Mouse (Mus musculus) layer of hippocampus, postnatal 36 days (tissue): ENCODE measurements around the gene Tnpo1. TPM values are rescaled to one million over a fixed set of nuclear protein-coding genes. Genes with fewer than 3 reads are reported as not detected.
"Not testable (repeated sequence)": the region's sequence is repeated elsewhere in the genome, so short reads cannot be mapped to it uniquely, and the experiment has no call there.

Source experiments
- DNase-seq, 2 experiments: peaks; one replicate each; pipeline ENCODE4 v3.0.0; 2022
- total RNA-seq, 2 experiments: library from RNA; stranded (reverse); gene quantifications; 2 replicates each; pipeline ENCODE4 v1.2.3; 2021

Gene Tnpo1
- total RNA-seq, 2 experiments from 2014 or later = 61.4 to 74.3 TPM

- not testable (repeated sequence) for DNase-seq
Measured at GRCm38 (mm10) chr13:98816981-98817660, 109.1 kb downstream of the Tnpo1 start.

DNA sequence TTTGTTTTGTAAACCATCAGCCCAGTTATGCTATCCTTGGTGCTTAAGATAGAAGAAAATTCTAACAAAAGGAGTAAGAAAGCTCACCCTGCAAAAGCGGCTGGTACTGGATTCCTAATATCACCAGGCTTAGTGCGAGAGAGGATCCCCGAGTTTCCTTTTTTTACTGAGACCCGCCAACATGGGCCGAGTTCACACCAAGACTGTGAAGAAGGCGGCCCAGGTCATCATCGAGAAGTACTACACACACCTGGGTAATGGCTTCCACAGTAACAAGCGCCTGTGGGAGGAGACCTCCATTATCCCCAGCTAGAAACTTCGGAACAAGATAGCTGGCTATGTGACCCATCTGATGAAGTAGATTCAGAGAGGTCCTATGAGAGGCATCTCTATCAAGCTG, 109.6 kb downstream of the Tnpo1 start:
- DNase-seq = no peak

DNA sequence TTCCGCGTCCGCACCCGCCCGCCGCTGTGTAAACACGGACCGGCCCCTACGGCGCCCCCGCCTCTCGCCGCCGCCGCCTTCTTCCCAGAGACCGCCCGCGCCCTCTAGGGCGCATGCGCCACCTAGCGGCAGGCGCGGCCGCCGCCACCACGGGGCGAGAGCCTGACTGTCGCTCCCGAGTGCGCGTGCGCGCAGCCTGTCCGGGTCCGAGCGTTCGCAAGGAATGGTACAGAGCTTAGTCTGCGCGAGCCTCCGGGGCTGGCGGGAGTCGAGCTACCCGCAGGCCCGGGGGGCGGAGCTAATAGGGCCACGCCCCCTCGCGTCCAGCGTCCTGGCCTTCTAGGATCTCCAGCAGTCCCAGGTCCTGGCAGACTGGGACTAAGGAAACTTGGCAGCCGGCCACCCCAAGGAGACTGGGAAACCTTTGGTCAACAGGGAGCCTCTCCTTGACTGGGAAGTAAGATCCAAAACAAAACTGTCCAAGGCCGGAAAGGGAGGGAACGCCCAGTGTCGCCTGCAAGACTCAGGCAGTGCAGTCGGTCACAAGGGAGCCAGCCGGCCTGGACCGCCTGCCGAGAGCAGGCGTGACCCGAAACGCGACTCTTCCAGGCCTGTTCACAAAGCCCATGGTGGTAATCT, 110.9 kb downstream of the Tnpo1 start, which contains the start of gene Fcho2:
Gene Fcho2 (minus strand): TSS at position 303 of the 639 bp plus-strand sequence.
- DNase-seq = peak; percentile 95 to 96

GRCm38 (mm10) chr13:98814275-98815040, 111.7 kb downstream of the Tnpo1 start:
- peak; percentile 36 to 56 for DNase-seq

DNA sequence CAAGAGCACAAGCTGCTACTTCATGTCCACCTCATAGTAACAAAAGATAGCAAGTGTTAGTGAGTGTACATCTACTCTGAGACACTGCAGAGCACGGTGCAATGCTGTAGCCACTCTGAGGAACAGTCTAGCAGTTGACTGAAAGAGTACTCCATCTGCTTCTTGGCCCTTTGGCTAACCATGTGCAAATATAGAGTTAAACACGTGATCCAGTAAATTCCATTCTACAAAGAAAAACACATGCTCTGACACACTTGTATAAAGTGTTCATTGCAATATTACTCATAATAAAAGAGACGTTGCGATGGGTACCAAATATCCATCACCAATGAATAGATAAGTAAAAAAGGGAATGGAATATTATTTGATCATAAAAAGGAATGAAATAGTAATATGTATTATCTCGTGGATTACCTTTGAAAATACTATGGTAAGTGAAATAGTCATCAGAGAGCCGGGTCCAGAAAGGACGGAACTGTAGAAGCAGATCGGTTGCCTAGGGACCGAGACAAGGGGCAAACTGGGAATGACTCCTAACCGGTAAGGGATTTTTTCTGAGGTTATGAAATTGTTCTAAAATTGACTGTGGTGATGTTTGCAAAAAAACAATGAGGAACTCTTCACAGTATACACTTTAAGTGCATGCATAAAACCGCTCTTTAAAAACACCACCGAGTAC, 112.4 kb downstream of the Tnpo1 start:
- DNase-seq = no peak

DNA sequence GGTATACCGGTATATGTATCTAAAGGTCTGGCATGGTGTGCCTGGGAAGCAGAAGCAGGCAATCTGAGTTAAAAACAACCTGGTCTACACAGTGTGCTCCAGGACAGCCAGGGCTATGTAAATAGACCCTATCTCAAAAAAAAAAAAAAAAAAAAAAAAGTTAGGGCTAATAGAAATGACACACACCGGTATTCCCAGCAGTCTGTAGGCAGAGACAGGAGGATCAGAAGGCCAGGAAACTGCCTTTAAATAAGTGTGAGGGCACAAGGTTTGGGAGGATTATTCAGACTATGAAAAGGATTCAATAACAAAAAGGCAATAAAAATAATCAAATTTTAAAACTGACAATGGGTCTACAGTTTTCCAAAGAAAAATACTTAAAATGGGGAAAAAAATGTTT, 113.0 kb downstream of the Tnpo1 start:
- DNase-seq = no peak

DNA sequence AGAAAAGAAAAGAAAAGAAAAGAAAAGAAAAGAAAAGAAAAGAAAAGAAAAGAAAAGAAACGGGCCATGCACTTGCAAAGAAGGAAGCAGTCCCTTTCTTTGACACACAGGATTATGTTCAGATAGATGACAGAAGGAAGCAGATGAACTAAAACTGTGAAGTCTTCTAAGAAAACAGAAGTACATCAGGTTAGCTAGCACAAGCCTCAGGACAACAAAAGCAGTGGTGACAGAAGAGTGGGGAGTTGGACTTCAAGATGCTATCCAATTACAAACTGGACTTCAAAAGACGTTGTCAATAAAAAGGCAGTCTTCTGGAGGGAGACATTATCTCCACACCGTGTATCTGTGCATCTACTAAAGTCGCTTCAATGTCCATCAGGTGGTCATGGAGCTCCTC, 113.9 kb downstream of the Tnpo1 start:
- no peak for DNase-seq

GRCm38 (mm10) chr13:98810143-98810542, 116.0 kb downstream of the Tnpo1 start:
- no peak for DNase-seq

- DNase-seq = no peak
Measured at GRCm38 (mm10) chr13:98809087-98809486, 117.1 kb downstream of the Tnpo1 start.

DNA sequence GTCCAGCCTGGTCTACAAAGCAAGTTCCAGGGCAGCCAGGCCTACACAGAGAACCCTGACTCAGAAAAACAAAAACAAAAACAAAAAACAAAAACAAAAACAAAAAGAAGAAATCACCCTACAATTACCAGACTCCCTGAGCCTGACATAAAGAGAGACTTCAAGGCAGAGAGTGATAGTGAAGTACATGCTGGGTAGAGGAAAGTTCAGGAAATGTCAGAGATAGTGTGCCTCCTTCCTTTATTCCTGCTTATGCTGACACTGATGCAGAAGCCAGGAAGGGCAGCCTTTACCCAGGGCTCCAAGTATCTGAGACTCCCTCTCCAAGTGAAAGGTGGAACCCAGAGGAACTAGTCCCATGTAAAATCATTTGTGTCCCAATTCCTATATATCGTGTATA, 121.7 kb downstream of the Tnpo1 start:
- no peak for DNase-seq

- no peak for DNase-seq
Measured at GRCm38 (mm10) chr13:98803699-98804098, 122.5 kb downstream of the Tnpo1 start.

GRCm38 (mm10) chr13:98802957-98803356, 123.2 kb downstream of the Tnpo1 start:
- no peak for DNase-seq

GRCm38 (mm10) chr13:98795511-98795910, 130.7 kb downstream of the Tnpo1 start:
- no peak for DNase-seq

DNA sequence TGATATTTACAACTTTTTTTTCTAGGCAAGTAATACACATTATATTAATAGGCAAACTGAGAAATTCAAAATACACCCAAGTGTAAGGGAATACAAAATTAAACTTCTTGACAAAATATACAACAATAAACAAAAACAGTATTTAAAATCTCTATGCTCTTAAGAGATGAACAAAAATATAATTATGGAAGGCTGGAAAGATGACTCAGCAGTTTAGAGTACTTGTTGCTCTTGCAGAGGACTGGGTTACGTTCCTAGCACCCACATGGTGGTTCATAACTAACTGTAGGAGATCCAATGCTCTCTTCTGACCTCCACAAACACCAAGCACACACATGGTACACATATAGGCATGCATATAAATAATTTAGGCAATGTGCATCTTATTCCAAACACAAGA, 133.3 kb downstream of the Tnpo1 start:
- no peak for DNase-seq

DNA sequence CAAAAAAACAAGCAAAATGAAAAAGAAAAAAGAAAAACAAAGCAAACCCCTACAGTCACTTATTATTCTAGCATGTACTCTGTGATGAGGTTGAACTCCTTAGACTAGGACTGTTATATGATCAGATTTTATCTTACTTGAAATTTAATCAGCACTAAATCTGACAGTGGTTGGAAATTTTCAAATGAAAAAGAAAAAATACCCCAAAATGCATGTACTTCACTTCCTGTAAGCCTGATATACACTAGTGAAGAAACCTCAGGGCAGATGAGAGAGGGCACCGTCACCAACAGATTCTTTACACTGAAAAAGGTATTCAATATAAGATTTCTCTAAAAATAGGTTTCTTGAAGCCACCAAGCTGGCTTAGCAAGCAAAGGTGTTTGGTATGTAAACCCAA, 134.5 kb downstream of the Tnpo1 start:
- no peak for DNase-seq

Other genes with a start within 250 kb of the Tnpo1 start
- 1 to 10 TPM; 1.1 to 1.4 TPM for gene Tmem171, start 231.6 kb downstream of the Tnpo1 start, total RNA-seq
- 10 to 100 TPM; 37.3 to 52.1 TPM for gene Fcho2, start 110.9 kb downstream of the Tnpo1 start, total RNA-seq
- gene 1700024P04Rik, start 58.2 kb upstream of the Tnpo1 start, total RNA-seq = not detected